ENCODE assay signal across 22 mouse cellular contexts in the genomic region with DNA sequence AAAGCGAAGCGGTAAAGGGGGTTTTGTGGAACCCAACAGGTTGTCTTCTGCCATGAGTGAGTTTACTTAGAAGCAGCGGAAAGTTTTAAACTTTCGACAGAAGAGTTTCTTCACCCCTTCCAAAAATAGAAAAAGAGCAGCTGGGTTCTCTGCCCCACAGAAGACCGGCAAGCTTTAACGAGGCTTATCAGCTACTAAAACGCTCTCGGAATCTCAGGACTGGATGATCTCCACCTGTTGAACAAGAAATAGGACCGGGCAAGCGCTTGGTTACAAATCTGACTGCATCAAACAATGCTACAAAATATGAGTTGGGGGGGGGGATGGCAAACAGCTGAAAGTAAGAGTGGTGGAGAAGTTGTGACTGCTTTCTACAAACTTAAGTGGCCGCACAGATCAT. TPM values are rescaled to one million over a fixed set of nuclear protein-coding genes. Genes with fewer than 3 reads are reported as not detected.
A peak's percentile ranks its signal among the peaks of the same experiment; 100 is the strongest.
DNase-seq lines count a peak whose midpoint lies in the region; ATAC-seq and TF ChIP-seq lines count a peak whose summit lies in the region.
"Had no signal": no experiment of that assay in that cellular context is flagged by ENCODE, and none has a peak within 500 bp of the region (broad histone marks: within the 10 kb centered on the region; RNA-seq: fewer than 3 reads in every experiment).

No protein-coding gene starts in this region.

- no peaks in the 10 kb centered on the region for H3K79me2 ChIP-seq in CH12.LX (replicated peaks; ENCODE audit: control insufficient read depth, extremely low read depth, insufficient read depth, poor library complexity, severe bottlenecking)

- dilution Hi-C loops in CH12.LX (cut with MboI; ENCODE audit: extremely low pct_ligation_motif_present, extremely low pct_unique_long_range_greater_than_20kb, low sequenced_read_pairs) = no loop called here

- DNase-seq in heart, adult 18-20 months = no peak
- DNase-seq in heart, postnatal 0 days (ENCODE audit: low spot score) = no peak
- no peak for DNase-seq in heart, adult 9 months (ENCODE audit: low spot score in 2 of 2)
- no peak for DNase-seq in limb, embryonic 10.5 days (ENCODE audit: low spot score)
- no peak for DNase-seq in CH12.LX (ENCODE audit: extremely low read depth)
- no peak for DNase-seq in thymus, postnatal 10 days (ENCODE audit: low spot score in 2 of 2)
- DNase-seq: adrenal gland, adult 2 months; B cell, adult 2 months; cerebellum, adult 11 months; cerebellum, adult 9-11 months; gastrocnemius, postnatal 10 days; kidney, adult 11 months; kidney, postnatal 36 days; thymus, adult 2 months had no signal

- TF ChIP-seq EP300 in heart, postnatal 0 days (IDR thresholded peaks at IDR 0.05; ENCODE audit: low read depth) = no peak
- no peak for TF ChIP-seq EP300 in CH12.LX (IDR thresholded peaks at IDR 0.05; ENCODE audit: low read length)

- no peak for TF ChIP-seq RAD21 in CH12.LX (IDR thresholded peaks at IDR 0.05; ENCODE audit: low read depth, low read length)

- in situ Hi-C loops in CH12.LX (cut with MboI; ENCODE audit: low pct_ligation_motif_present, low pct_unique_long_range_greater_than_20kb, low sequenced_read_pairs) = no loop called here

- H3K36me3 ChIP-seq in heart, embryonic 11.5 days (ENCODE audit: control insufficient read depth, insufficient read depth, low read length) = no peaks in the 10 kb centered on the region
- H3K36me3 ChIP-seq in heart, postnatal 0 days (replicated peaks; ENCODE audit: control insufficient read depth, insufficient read depth, low read length) = no peaks in the 10 kb centered on the region
- H3K36me3 ChIP-seq in limb, embryonic 13.5 days = no peaks in the 10 kb centered on the region
- no peaks in the 10 kb centered on the region for H3K36me3 ChIP-seq in limb, embryonic 10.5 days
- no peaks in the 10 kb centered on the region for H3K36me3 ChIP-seq in CH12.LX (replicated peaks in 1 of 2; ENCODE audit: control insufficient read depth in 1 of 2, insufficient read depth in 1 of 2, low read length in 1 of 2)
- H3K36me3 ChIP-seq: forebrain, embryonic 10.5 days; hindbrain, embryonic 15.5 days; limb, embryonic 15.5 days; midbrain, embryonic 12.5 days had no signal

- no peak overlapping the region for H3K4me3 ChIP-seq in heart, embryonic 11.5 days (ENCODE audit: low read depth, low read length)
- H3K4me3 ChIP-seq in heart, postnatal 0 days (ENCODE audit: low read depth, low read length) = no peak overlapping the region
- H3K4me3 ChIP-seq in limb, embryonic 13.5 days = no peak overlapping the region
- no peak overlapping the region for H3K4me3 ChIP-seq in limb, embryonic 10.5 days
- no peak overlapping the region for H3K4me3 ChIP-seq in CH12.LX (replicated peaks in 1 of 3; ENCODE audit: low read depth in 2 of 3, low read length in 2 of 3, poor library complexity in 1 of 3)
- H3K4me3 ChIP-seq: forebrain, embryonic 10.5 days; hindbrain, embryonic 15.5 days; limb, embryonic 15.5 days; midbrain, embryonic 12.5 days had no signal

- no peaks in the 10 kb centered on the region for H3K27me3 ChIP-seq in heart, embryonic 11.5 days (ENCODE audit: control insufficient read depth, insufficient read depth, low read length)
- H3K27me3 ChIP-seq in heart, postnatal 0 days (ENCODE audit: control insufficient read depth, insufficient read depth, low read length) = no peaks in the 10 kb centered on the region
- no peaks in the 10 kb centered on the region for H3K27me3 ChIP-seq in limb, embryonic 13.5 days
- H3K27me3 ChIP-seq in limb, embryonic 10.5 days (ENCODE audit: low read depth, poor library complexity, severe bottlenecking) = no peaks in the 10 kb centered on the region
- H3K27me3 ChIP-seq in CH12.LX (replicated peaks) = no peaks in the 10 kb centered on the region
- H3K27me3 ChIP-seq: hindbrain, embryonic 15.5 days; limb, embryonic 15.5 days had no signal

- 35% methylated on average over 11 of the region's 11 CpGs for WGBS in heart, embryonic 11.5 days (ENCODE audit: insufficient replicate concordance)
- WGBS in heart, postnatal 0 days = 25% methylated on average over 11 of the region's 11 CpGs
- whole genome bisulfite sequencing in limb, embryonic 13.5 days = 40% methylated on average over 11 of the region's 11 CpGs
- whole genome bisulfite sequencing in limb, embryonic 10.5 days = 68% methylated on average over 11 of the region's 11 CpGs

- TF ChIP-seq CTCF in heart, postnatal 0 days (IDR thresholded peaks at IDR 0.05; ENCODE audit: low read depth) = no peak
- no peak for TF ChIP-seq CTCF in CH12.LX (conservative IDR thresholded peaks at IDR 0.05 in 1 of 2, IDR thresholded peaks at IDR 0.05 in 1 of 2; ENCODE audit: low read depth in 2 of 2, low read length in 2 of 2)

- peak overlapping the region; percentile 3; the same call in 1 of the 2 replicates for H3K27ac ChIP-seq in heart, embryonic 11.5 days (ENCODE audit: low read depth, low read length)
- H3K27ac ChIP-seq in heart, postnatal 0 days (ENCODE audit: low read depth) = peak overlapping the region; percentile 27; the same call in 1 of the 2 replicates
- no peak overlapping the region for H3K27ac ChIP-seq in limb, embryonic 13.5 days
- H3K27ac ChIP-seq in limb, embryonic 10.5 days = no peak overlapping the region
- no peak overlapping the region for H3K27ac ChIP-seq in CH12.LX (ENCODE audit: insufficient read depth, low read depth)
- H3K27ac ChIP-seq: forebrain, embryonic 10.5 days; hindbrain, embryonic 15.5 days; liver, embryonic 14.5 days; midbrain, embryonic 12.5 days had no signal

- H3K4me2 ChIP-seq in heart, embryonic 11.5 days = peak overlapping the region; percentile 37
- H3K4me2 ChIP-seq in heart, postnatal 0 days (ENCODE audit: low read depth, low read length) = no peak overlapping the region; the same call in 1 of the 2 replicates
- H3K4me2 ChIP-seq in limb, embryonic 13.5 days (replicated peaks) = no peak overlapping the region
- peak overlapping the region; percentile 32 for H3K4me2 ChIP-seq in CH12.LX (ENCODE audit: insufficient read depth, low read depth, poor library complexity, severe bottlenecking)
- H3K4me2 ChIP-seq: hindbrain, embryonic 15.5 days; limb, embryonic 15.5 days; midbrain, embryonic 12.5 days had no signal

- ATAC-seq in heart, embryonic 11.5 days (replicated peaks; ENCODE audit: insufficient number of reproducible peaks, low FRiP score, low TSS enrichment) = no peak
- no peak for ATAC-seq in heart, postnatal 0 days (ENCODE audit: insufficient read depth, low read depth)
- peak; percentile 57; the same call in 1 of the 2 replicates for ATAC-seq in limb, embryonic 13.5 days (ENCODE audit: low FRiP score, low read depth)
- ATAC-seq: forebrain, embryonic 16.5 days had no signal

- TF ChIP-seq POLR2A in CH12.LX (IDR thresholded peaks at IDR 0.05; ENCODE audit: low read depth, low read length) = no peak

- H3K9ac ChIP-seq in heart, embryonic 11.5 days (ENCODE audit: low read depth, low read length) = no peak overlapping the region
- H3K9ac ChIP-seq in heart, postnatal 0 days (replicated peaks; ENCODE audit: low read depth, low read length) = no peak overlapping the region
- no peak overlapping the region for H3K9ac ChIP-seq in limb, embryonic 13.5 days
- peak overlapping the region; percentile 59; the same call in 1 of the 2 replicates for H3K9ac ChIP-seq in CH12.LX (ENCODE audit: insufficient read depth, low read depth)
- H3K9ac ChIP-seq: hindbrain, embryonic 15.5 days; limb, embryonic 15.5 days; liver, embryonic 14.5 days; midbrain, embryonic 12.5 days had no signal

- no peaks in the 10 kb centered on the region for H3K9me3 ChIP-seq in heart, embryonic 11.5 days (replicated peaks; ENCODE audit: control insufficient read depth, low read length)
- H3K9me3 ChIP-seq in heart, postnatal 0 days (replicated peaks; ENCODE audit: control insufficient read depth, low read length) = no peaks in the 10 kb centered on the region
- no peaks in the 10 kb centered on the region for H3K9me3 ChIP-seq in limb, embryonic 13.5 days
- no peaks in the 10 kb centered on the region for H3K9me3 ChIP-seq in limb, embryonic 10.5 days (replicated peaks)
- H3K9me3 ChIP-seq in CH12.LX (replicated peaks; ENCODE audit: low read length) = no peaks in the 10 kb centered on the region
- H3K9me3 ChIP-seq: forebrain, embryonic 10.5 days; hindbrain, embryonic 15.5 days; limb, embryonic 15.5 days; midbrain, embryonic 12.5 days had no signal

- H3K4me1 ChIP-seq in heart, embryonic 11.5 days (ENCODE audit: control insufficient read depth, insufficient read depth, low read length) = peaks cover 6% of the 10 kb centered on the region; the same call in 1 of the 2 replicates
- H3K4me1 ChIP-seq in heart, postnatal 0 days (ENCODE audit: control insufficient read depth, insufficient read depth) = 0 out of 2 replicates have a peak, but pooled peaks cover 7% of the 10 kb centered on the region
- H3K4me1 ChIP-seq in limb, embryonic 13.5 days = no peaks in the 10 kb centered on the region
- peaks cover 9% of the 10 kb centered on the region; the same call in 1 of the 2 replicates for H3K4me1 ChIP-seq in limb, embryonic 10.5 days
- H3K4me1 ChIP-seq in CH12.LX (ENCODE audit: control insufficient read depth in 1 of 2, insufficient read depth in 2 of 2) = peaks cover 3 to 18% of the 10 kb centered on the region in 2 experiments; a peak in 2 of 4 replicates
- H3K4me1 ChIP-seq: hindbrain, embryonic 15.5 days; limb, embryonic 15.5 days; midbrain, embryonic 12.5 days had no signal

RNA-seq across cellular contexts. Expression of a gene that starts 17.3 kb away (rescaled TPM):
- 5.3 and 8.5 TPM in 2 replicates for polyA plus RNA-seq in heart, embryonic 11.5 days (2014; fragmentation: Nextera tagmentation; extraction: Ambion mirVana)
- 10 to 100 TPM; 36.1 to 39.5 TPM for total RNA-seq in heart, adult 18-20 months (2021)
- 11.1 and 14.3 TPM in 2 replicates for total RNA-seq in heart, postnatal 0 days (2014; rRNA removed; ENCODE audit: low replicate concordance)
- 5.5 and 5.7 TPM in 2 replicates for polyA plus RNA-seq in heart, postnatal 0 days (2015; fragmentation: Nextera tagmentation; extraction: Ambion mirVana)
- polyA plus RNA-seq in limb, embryonic 13.5 days (2015; fragmentation: Nextera tagmentation; extraction: Ambion mirVana) = 11.8 and 13.0 TPM in 2 replicates
- 4.8 and 6.9 TPM in 2 replicates for polyA plus RNA-seq in limb, embryonic 10.5 days (2016; fragmentation: Nextera tagmentation; extraction: Ambion mirVana)
- 5.3 and 6.8 TPM in 2 replicates for total RNA-seq in CH12.LX (2012; rRNA removed)
- 3.5 and 3.6 TPM in 2 replicates for total RNA-seq in CH12.LX (2014; rRNA removed)
- 8.3 and 8.5 TPM in 2 replicates for polyA plus RNA-seq in CH12.LX (2012; ENCODE audit: insufficient read length, low read depth)

RNA-seq across cellular contexts. Expression of a gene that starts 44.8 kb away (rescaled TPM):
- polyA plus RNA-seq in heart, embryonic 11.5 days (2014; fragmentation: Nextera tagmentation; extraction: Ambion mirVana) = 103 and 105 TPM in 2 replicates
- total RNA-seq in heart, adult 18-20 months (2021) = 10 to 100 TPM; 39.4 to 42.6 TPM
- total RNA-seq in heart, postnatal 0 days (2014; rRNA removed; ENCODE audit: low replicate concordance) = 77.1 and 123 TPM in 2 replicates
- 49.0 and 52.4 TPM in 2 replicates for polyA plus RNA-seq in heart, postnatal 0 days (2015; fragmentation: Nextera tagmentation; extraction: Ambion mirVana)
- polyA plus RNA-seq in limb, embryonic 13.5 days (2015; fragmentation: Nextera tagmentation; extraction: Ambion mirVana) = 117 and 130 TPM in 2 replicates
- polyA plus RNA-seq in limb, embryonic 10.5 days (2016; fragmentation: Nextera tagmentation; extraction: Ambion mirVana) = 114 and 116 TPM in 2 replicates
- total RNA-seq in CH12.LX (2012; rRNA removed) (28.7 and 34.5 TPM in 2 replicates), CH12.LX (2014; rRNA removed) (66.3 and 69.5 TPM in 2 replicates)
- polyA plus RNA-seq in CH12.LX (2012; ENCODE audit: insufficient read length, low read depth) = 62.7 and 62.8 TPM in 2 replicates

RNA-seq across cellular contexts. Expression of a gene that starts 45.9 kb away (rescaled TPM):
- 30.5 and 37.6 TPM in 2 replicates for polyA plus RNA-seq in heart, embryonic 11.5 days (2014; fragmentation: Nextera tagmentation; extraction: Ambion mirVana)
- total RNA-seq in heart, adult 18-20 months (2021) = 10 to 100 TPM; 87.1 to 94.0 TPM
- total RNA-seq in heart, postnatal 0 days (2014; rRNA removed; ENCODE audit: low replicate concordance) = 58.4 and 103 TPM in 2 replicates
- polyA plus RNA-seq in heart, postnatal 0 days (2015; fragmentation: Nextera tagmentation; extraction: Ambion mirVana) = 47.5 and 52.3 TPM in 2 replicates
- 50.0 and 51.6 TPM in 2 replicates for polyA plus RNA-seq in limb, embryonic 13.5 days (2015; fragmentation: Nextera tagmentation; extraction: Ambion mirVana)
- polyA plus RNA-seq in limb, embryonic 10.5 days (2016; fragmentation: Nextera tagmentation; extraction: Ambion mirVana) = 39.1 and 43.0 TPM in 2 replicates
- total RNA-seq in CH12.LX (2012; rRNA removed) (19.1 and 26.3 TPM in 2 replicates), CH12.LX (2014; rRNA removed) (37.9 and 44.1 TPM in 2 replicates)
- polyA plus RNA-seq in CH12.LX (2012; ENCODE audit: insufficient read length, low read depth) = 39.3 and 39.8 TPM in 2 replicates

Comparison
In these comparisons a context has a peak if more than half of its experiments do, and no peak if none do; other contexts are left out.
1. H3K4me2 ChIP-seq: peak in heart, embryonic 11.5 days (single experiment) and CH12.LX (single experiment); none in heart, postnatal 0 days (single experiment) and limb, embryonic 13.5 days (single experiment).
2. H3K27ac ChIP-seq: peak in heart, embryonic 11.5 days (single experiment) and heart, postnatal 0 days (single experiment); none in limb, embryonic 13.5 days (single experiment), limb, embryonic 10.5 days (single experiment) and CH12.LX (single experiment).